Mouse (Mus musculus): ENCODE measurements around the gene E330034G19Rik. TPM values are rescaled to one million over a fixed set of nuclear protein-coding genes. Genes with fewer than 3 reads are reported as not detected.
"Not testable (repeated sequence)": the region's sequence is repeated elsewhere in the genome, so short reads cannot be mapped to it uniquely, and the experiment has no call there.

The E330034G19Rik gene
- polyA plus RNA-seq, 1 experiment from 2014 or later: not detected

DNA sequence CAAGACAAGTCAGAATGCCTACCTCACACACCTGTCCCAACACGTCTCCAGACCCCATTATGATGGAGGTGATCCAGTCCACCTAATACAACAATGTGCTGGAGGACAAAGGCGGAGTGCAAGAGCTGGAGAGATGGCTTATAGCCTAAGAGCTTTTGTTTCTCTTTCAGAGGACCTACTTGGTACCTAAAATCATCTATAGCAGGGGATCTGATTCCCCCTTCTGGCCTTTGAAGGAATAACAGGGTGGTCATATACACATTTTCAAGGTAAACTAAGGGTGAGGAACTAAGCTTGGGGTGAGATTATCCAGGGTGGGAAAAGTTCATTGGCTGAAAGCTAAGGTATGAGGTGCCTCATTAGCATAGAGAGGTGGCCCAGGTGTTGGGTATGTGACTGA, 19.4 kb upstream of the E330034G19Rik start:
- H3K27me3 ChIP-seq (replicated peaks): peaks cover 3% of the 10 kb centered on the region; the same call in 1 of the 2 replicates
- WGBS (ENCODE audit: insufficient replicate concordance): 32% methylated on average over 2 of the region's 2 CpGs
- no peak for ATAC-seq

GRCm38 (mm10) chr14:24275534-24275933, 17.5 kb upstream of the E330034G19Rik start:
- WGBS (ENCODE audit: insufficient replicate concordance): 18% methylated on average over 2 of the region's 2 CpGs
- Histone ChIP-seq H3K9me3 (replicated peaks) (no peaks in the 10 kb centered on the region), H3K27ac (no peak overlapping the region), H3K4me2 (no peak overlapping the region), H3K4me1 (0 out of 2 replicates have a peak, but pooled peaks cover 4% of the 10 kb centered on the region), H3K36me3 (no peaks in the 10 kb centered on the region), H3K4me3 (no peak overlapping the region), H3K9ac (no peak overlapping the region), H3K27me3 (replicated peaks) (peaks cover 3% of the 10 kb centered on the region; the same call in 1 of the 2 replicates)
- no peak for ATAC-seq

More for the DNA sequence above, 19.4 kb upstream of the E330034G19Rik start:
- Histone ChIP-seq H3K4me3 (no peak overlapping the region), H3K9ac (no peak overlapping the region), H3K4me2 (no peak overlapping the region), H3K4me1 (0 out of 2 replicates have a peak, but pooled peaks cover 4% of the 10 kb centered on the region), H3K36me3 (no peaks in the 10 kb centered on the region), H3K9me3 (replicated peaks) (no peaks in the 10 kb centered on the region), H3K27ac (no peak overlapping the region)

DNA sequence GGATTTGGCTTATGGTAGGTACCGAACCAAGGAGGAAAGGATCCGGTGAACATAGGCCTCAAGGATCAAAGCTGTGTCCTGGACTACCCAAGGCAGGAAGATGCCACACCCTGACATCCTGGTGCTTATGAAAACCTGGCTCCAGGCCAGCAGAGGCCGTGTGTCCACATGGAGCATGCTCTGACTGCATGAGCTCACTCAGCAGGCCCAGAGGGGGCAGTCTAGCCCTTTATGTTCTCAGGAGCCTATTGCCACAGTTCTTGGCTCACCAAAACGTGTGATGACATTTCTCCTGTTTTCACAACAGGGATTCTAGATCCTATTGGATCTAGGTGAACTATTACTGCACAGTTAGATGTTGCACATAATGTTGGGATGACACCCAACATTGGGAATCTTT, 11.7 kb upstream of the E330034G19Rik start:
- H3K4me1 ChIP-seq: no peaks in the 10 kb centered on the region
- H3K27me3 ChIP-seq (replicated peaks): no peaks in the 10 kb centered on the region
- WGBS (ENCODE audit: insufficient replicate concordance): 52% methylated on average over 4 of the region's 4 CpGs
- H3K9me3 ChIP-seq (replicated peaks): no peaks in the 10 kb centered on the region
- no peak for ATAC-seq
- no peak overlapping the region for H3K4me2 ChIP-seq
- H3K4me3 ChIP-seq: no peak overlapping the region
- H3K9ac ChIP-seq: no peak overlapping the region
- no peak overlapping the region for H3K27ac ChIP-seq
- H3K36me3 ChIP-seq: no peaks in the 10 kb centered on the region

DNA sequence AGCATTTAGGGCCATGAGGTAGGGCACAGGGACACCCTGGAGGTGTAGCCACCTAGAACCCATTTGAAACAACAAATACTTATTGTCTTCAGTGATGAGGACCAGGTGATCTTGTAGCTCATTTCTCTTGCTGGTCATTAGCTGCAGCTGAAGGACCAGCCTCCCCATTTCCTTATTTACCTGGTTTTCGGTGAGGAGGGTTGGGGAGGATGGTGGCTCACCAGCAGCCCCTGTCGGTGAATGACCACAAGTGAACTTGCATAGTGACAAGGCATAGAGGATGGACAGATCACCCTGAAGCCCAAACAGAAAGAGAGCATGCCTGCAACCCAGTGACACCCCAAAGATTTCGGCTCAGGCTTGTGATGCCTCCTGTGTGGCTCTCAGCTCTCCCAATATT, 10.7 kb upstream of the E330034G19Rik start:
- ATAC-seq: no peak
- Histone ChIP-seq H3K4me2 (no peak overlapping the region), H3K9me3 (replicated peaks) (no peaks in the 10 kb centered on the region), H3K27me3 (replicated peaks) (no peaks in the 10 kb centered on the region), H3K4me1 (no peaks in the 10 kb centered on the region), H3K9ac (no peak overlapping the region), H3K4me3 (no peak overlapping the region), H3K36me3 (no peaks in the 10 kb centered on the region), H3K27ac (no peak overlapping the region)
- 48% methylated on average over 3 of the region's 3 CpGs for WGBS (ENCODE audit: insufficient replicate concordance)

DNA sequence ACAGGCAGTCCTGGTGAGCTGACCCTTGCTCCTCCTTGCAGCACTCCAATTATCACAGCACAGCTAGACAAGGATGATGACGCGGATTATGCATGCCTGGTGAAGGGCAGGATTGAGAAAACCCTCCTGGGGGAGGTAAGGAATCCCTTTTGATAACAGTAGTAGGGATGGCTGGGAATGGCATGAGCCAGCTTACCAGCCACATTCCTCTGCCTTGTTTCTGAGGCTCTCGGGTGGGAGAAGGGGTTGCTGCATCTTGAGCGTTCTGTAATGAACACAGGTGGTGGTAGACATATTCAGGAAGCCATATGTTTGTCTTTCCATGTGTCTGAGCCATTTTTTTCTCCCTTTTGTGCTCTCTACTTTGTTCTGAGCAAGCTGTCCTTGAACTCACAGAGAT, 6.9 kb upstream of the E330034G19Rik start:
- WGBS (ENCODE audit: insufficient replicate concordance): 42% methylated on average over 4 of the region's 4 CpGs
- H3K9me3 ChIP-seq (replicated peaks): no peaks in the 10 kb centered on the region
- H3K27ac ChIP-seq: no peak overlapping the region
- no peak overlapping the region for H3K9ac ChIP-seq
- H3K36me3 ChIP-seq: no peaks in the 10 kb centered on the region
- ATAC-seq: no peak
- no peak overlapping the region for H3K4me3 ChIP-seq
- no peaks in the 10 kb centered on the region for H3K4me1 ChIP-seq
- no peaks in the 10 kb centered on the region for H3K27me3 ChIP-seq (replicated peaks)
- H3K4me2 ChIP-seq: no peak overlapping the region

- Histone ChIP-seq H3K36me3 (no peaks in the 10 kb centered on the region), H3K9ac (no peak overlapping the region)
- no peak for ATAC-seq
These were observed 2.3 kb upstream of the E330034G19Rik start for GRCm38 (mm10) chr14:24290726-24291125.

GRCm38 (mm10) chr14:24293631-24294030, 617 bp downstream of the E330034G19Rik start:
- WGBS (ENCODE audit: insufficient replicate concordance): 62% methylated on average over 5 of the region's 5 CpGs
- Histone ChIP-seq H3K9ac (no peak overlapping the region), H3K36me3 (no peaks in the 10 kb centered on the region), H3K9me3 (replicated peaks) (no peaks in the 10 kb centered on the region), H3K4me1 (no peaks in the 10 kb centered on the region), H3K4me3 (no peak overlapping the region), H3K4me2 (no peak overlapping the region), H3K27ac (no peak overlapping the region), H3K27me3 (replicated peaks) (no peaks in the 10 kb centered on the region)
- no peak for ATAC-seq

More at GRCm38 (mm10) chr14:24290726-24291125, 2.3 kb upstream of the E330034G19Rik start:
- Histone ChIP-seq H3K9me3 (replicated peaks) (no peaks in the 10 kb centered on the region), H3K27ac (no peak overlapping the region), H3K4me2 (no peak overlapping the region), H3K27me3 (replicated peaks) (no peaks in the 10 kb centered on the region), H3K4me1 (no peaks in the 10 kb centered on the region), H3K4me3 (no peak overlapping the region)

DNA sequence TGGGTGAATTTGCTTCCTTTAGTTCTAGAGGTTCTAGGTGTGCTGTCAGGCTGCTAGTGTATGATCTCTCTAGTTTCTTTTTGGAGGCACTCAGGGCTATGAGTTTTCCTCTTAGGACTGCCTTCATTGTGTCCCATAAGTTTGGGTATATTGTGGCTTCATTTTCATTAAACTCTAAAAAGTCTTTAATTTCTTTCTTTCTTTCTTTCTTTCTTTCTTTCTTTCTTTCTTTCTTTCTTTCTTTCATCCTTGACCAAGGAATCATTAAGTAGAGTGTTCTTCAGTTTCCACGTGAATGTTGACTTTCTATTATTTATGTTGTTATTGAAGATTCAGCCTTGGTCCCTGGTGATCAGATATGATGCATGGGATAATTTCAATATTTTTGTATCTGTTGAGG, 9.1 kb downstream of the E330034G19Rik start:
- H3K4me3 ChIP-seq; H3K9ac ChIP-seq; H3K4me2 ChIP-seq; ATAC-seq; H3K36me3 ChIP-seq; H3K4me1 ChIP-seq; H3K27me3 ChIP-seq (replicated peaks); H3K27ac ChIP-seq; H3K9me3 ChIP-seq (replicated peaks): not testable (repeated sequence)
- 58% methylated on average over 1 of the region's 1 CpGs for WGBS (ENCODE audit: insufficient replicate concordance)

- H3K27ac ChIP-seq: no peak overlapping the region
- H3K9ac ChIP-seq: no peak overlapping the region
- no peak overlapping the region for H3K4me3 ChIP-seq
- H3K27me3 ChIP-seq (replicated peaks): no peaks in the 10 kb centered on the region
- H3K4me2 ChIP-seq: no peak overlapping the region
- ATAC-seq: no peak
- no peaks in the 10 kb centered on the region for H3K36me3 ChIP-seq
- H3K4me1 ChIP-seq: no peaks in the 10 kb centered on the region
- 66% methylated on average over 6 of the region's 6 CpGs for WGBS (ENCODE audit: insufficient replicate concordance)
- H3K9me3 ChIP-seq (replicated peaks): no peaks in the 10 kb centered on the region
These were observed 13.7 kb downstream of the E330034G19Rik start for GRCm38 (mm10) chr14:24306667-24307066.

DNA sequence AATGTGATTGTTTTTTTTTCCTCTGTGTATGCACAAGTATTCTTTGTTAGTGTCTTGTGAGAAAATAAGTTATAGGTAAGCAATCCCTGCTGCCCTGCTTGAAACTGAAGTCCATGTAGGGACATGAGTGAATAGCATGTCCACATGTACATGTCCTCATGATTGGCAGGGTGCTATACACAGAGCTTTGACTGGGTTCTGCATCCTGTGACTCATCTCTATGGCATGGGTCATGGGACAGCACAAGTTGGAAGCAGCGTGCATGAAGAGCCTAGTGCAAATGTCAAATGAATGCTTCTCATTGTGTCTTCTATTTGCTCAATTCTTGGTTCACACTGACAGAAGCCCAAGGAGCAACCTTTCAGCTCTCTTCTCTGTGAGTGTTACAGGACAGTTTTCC, 14.1 kb downstream of the E330034G19Rik start:
- 56% methylated on average over 1 of the region's 1 CpGs for WGBS (ENCODE audit: insufficient replicate concordance)

GRCm38 (mm10) chr14:24311110-24311509, 18.1 kb downstream of the E330034G19Rik start:
- H3K9ac ChIP-seq: no peak overlapping the region
- WGBS (ENCODE audit: insufficient replicate concordance): 32% methylated on average over 3 of the region's 3 CpGs
- no peak overlapping the region for H3K4me3 ChIP-seq

More for the DNA sequence above, 14.1 kb downstream of the E330034G19Rik start:
- ATAC-seq: no peak
- Histone ChIP-seq H3K9me3 (replicated peaks) (no peaks in the 10 kb centered on the region), H3K27me3 (replicated peaks) (no peaks in the 10 kb centered on the region), H3K9ac (no peak overlapping the region), H3K4me2 (no peak overlapping the region), H3K4me3 (no peak overlapping the region), H3K27ac (no peak overlapping the region), H3K36me3 (no peaks in the 10 kb centered on the region), H3K4me1 (no peaks in the 10 kb centered on the region)

DNA sequence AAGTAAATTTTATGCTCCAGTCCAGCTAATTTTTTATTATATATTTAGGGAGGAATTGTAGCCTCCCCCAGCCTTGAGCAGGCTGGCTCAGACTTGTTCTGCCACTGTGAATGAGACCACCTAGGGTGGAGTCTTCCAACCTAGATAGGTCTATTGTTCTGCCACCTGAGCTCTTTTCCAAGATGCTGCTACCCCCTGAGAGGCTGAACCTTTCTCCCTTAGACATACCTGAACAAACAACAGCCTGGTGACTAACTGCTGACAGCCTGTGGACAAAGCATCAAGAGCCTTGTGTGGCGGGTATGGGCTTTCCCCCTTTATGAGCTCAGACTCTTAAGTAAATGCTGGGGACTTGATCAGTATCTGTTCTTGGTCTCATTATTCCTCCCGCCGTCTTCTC, 54.0 kb downstream of the E330034G19Rik start:
- 78% methylated on average over 3 of the region's 3 CpGs for WGBS (ENCODE audit: insufficient replicate concordance)
- H3K27me3 ChIP-seq (replicated peaks); ATAC-seq; H3K9me3 ChIP-seq (replicated peaks); H3K9ac ChIP-seq; H3K4me3 ChIP-seq; H3K36me3 ChIP-seq; H3K4me1 ChIP-seq; H3K4me2 ChIP-seq; H3K27ac ChIP-seq: not testable (repeated sequence)

More at GRCm38 (mm10) chr14:24311110-24311509, 18.1 kb downstream of the E330034G19Rik start:
- Histone ChIP-seq H3K36me3 (no peaks in the 10 kb centered on the region), H3K27ac (no peak overlapping the region), H3K27me3 (replicated peaks) (no peaks in the 10 kb centered on the region), H3K9me3 (replicated peaks) (no peaks in the 10 kb centered on the region), H3K4me2 (no peak overlapping the region), H3K4me1 (no peaks in the 10 kb centered on the region)
- no peak for ATAC-seq

DNA sequence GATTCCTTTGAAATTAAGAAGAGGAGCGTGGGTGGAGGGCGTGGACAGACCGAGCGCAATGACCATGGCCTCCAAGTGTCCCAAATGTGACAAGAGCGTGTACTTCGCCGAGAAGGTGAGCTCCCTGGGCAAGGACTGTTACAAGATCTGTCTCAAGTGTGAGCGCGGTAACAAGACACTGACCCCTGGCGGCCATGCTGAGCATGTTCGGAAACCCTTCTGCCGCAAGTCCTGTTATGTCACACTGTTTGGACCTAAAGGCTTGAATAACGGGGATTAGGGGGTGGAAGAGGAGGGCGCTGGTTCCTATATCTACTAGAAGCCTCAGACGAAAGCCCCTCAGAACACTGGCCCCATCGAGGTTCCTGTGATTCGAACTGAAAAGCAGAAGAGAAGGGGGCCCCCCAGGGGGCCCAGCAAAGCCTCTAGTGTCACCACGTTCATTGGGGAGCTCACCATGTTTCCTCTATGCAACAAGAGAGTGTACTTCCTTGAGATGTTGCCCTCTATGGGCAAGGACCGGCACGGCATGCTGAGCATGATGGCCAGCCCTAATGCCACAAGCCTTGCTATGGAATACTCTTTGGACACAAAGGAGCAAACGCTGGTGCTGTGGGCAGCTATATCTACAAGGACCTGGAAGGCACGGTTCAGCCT, 65.4 kb downstream of the E330034G19Rik start:
- no peak for ATAC-seq

More for the DNA sequence above, 65.4 kb downstream of the E330034G19Rik start:
- no peak overlapping the region for H3K4me3 ChIP-seq
- no peaks in the 10 kb centered on the region for H3K27me3 ChIP-seq (replicated peaks)
- H3K36me3 ChIP-seq: no peaks in the 10 kb centered on the region
- no peaks in the 10 kb centered on the region for H3K4me1 ChIP-seq
- H3K27ac ChIP-seq: no peak overlapping the region
- H3K9me3 ChIP-seq (replicated peaks): no peaks in the 10 kb centered on the region
- 52% methylated on average over 22 of the region's 22 CpGs for WGBS (ENCODE audit: insufficient replicate concordance)
- no peak overlapping the region for H3K9ac ChIP-seq
- H3K4me2 ChIP-seq: no peak overlapping the region
